Mouse (Mus musculus) midbrain, postnatal 0 days (tissue): Measurements from ENCODE around the gene Dnajc16. TPM values are rescaled to one million over a fixed set of nuclear protein-coding genes. Genes with fewer than 3 reads are reported as not detected.

Experiments used
- ATAC-seq: fragments of 200-750 bp; cut with Nextera tagmentation; 2 replicates; pipeline ENCODE4 v1.8.0; 2017; ENCODE audit warnings: moderate number of reproducible peaks, mild to moderate bottlenecking, moderate TSS enrichment, moderate library complexity; ENCODE audit not compliant: low FRiP score
- DNase-seq: peaks from one replicate; pipeline ENCODE4 v3.0.0-alpha.2; 2015; ENCODE audit warnings: low spot score
- H3K27ac ChIP-seq: fragments of 300-500 bp; sonication (generic); 2 replicates; pipeline ENCODE4 v1.5.1; 2014; ENCODE audit warnings: low read depth, mild to moderate bottlenecking, low read length, mixed read lengths
- H3K27me3 ChIP-seq: fragments of 300-500 bp; sonication (generic); 2 replicates; pipeline ENCODE4 v1.6.1; 2014; ENCODE audit warnings: low read length, control low read depth, mixed read lengths; ENCODE audit not compliant: insufficient read depth
- H3K36me3 ChIP-seq: fragments of 300-500 bp; sonication (generic); 2 replicates; pipeline ENCODE4 v1.6.1; 2014; ENCODE audit warnings: low read length, control low read depth, mixed read lengths; ENCODE audit not compliant: insufficient read depth
- H3K4me1 ChIP-seq: fragments of 300-500 bp; sonication (generic); 2 replicates; pipeline ENCODE4 v1.6.1; 2014; ENCODE audit warnings: mild to moderate bottlenecking, control low read depth, antibody characterized with exemption, low read length, mixed read lengths; ENCODE audit not compliant: insufficient read depth
- H3K4me2 ChIP-seq: fragments of 300-500 bp; sonication (generic); 2 replicates; pipeline ENCODE4 v1.6.1; 2014; ENCODE audit warnings: low read depth, mild to moderate bottlenecking, low read length, mixed read lengths; ENCODE audit not compliant: poor library complexity, severe bottlenecking
- H3K4me3 ChIP-seq: fragments of 300-500 bp; sonication (generic); 2 replicates; pipeline ENCODE4 v1.5.1; 2014; ENCODE audit warnings: low read depth, mild to moderate bottlenecking, low read length, moderate library complexity
- H3K9ac ChIP-seq: fragments of 300-500 bp; sonication (generic); replicated peaks from 2 replicates; pipeline ENCODE4 v1.6.1; 2014; ENCODE audit warnings: mild to moderate bottlenecking, low read length, moderate library complexity, mixed read lengths; ENCODE audit not compliant: poor library complexity, severe bottlenecking
- H3K9me3 ChIP-seq: fragments of 300-500 bp; sonication (generic); 2 replicates; pipeline ENCODE4 v1.6.1; 2016; ENCODE audit warnings: low read length, control low read depth
- CTCF ChIP-seq: IDR thresholded peaks from 2 replicates; pipeline ENCODE4 v1.5.1; 2016; ENCODE audit warnings: antibody characterized with exemption, mild to moderate bottlenecking
- WGBS: fragments of 180-500 bp; shearing (Covaris S2); extraction: QIAGEN DNeasy Blood & Tissue Kit; methylation state at CpG from one replicate; pipeline ENCODE4 v1.1.7; 2014; 5-methylcytosine and 5-hydroxymethylcytosine counted together
- polyA plus RNA-seq: library from polyadenylated mRNA; unstranded; fragments of >200 nt; fragmentation: Nextera tagmentation; extraction: Ambion mirVana; gene quantifications from 2 replicates; pipeline ENCODE4 v1.2.1, GENCODE M21; 2015
- total RNA-seq: library from RNA; depleted of rRNA; stranded (reverse); fragments of >200 nt; gene quantifications from 2 replicates; pipeline ENCODE4 v1.2.3, GENCODE M21; 2014

Gene Dnajc16
- total and polyA plus RNA-seq, 2 experiments from 2014 or later: 7.2 to 18.2 TPM

DNA sequence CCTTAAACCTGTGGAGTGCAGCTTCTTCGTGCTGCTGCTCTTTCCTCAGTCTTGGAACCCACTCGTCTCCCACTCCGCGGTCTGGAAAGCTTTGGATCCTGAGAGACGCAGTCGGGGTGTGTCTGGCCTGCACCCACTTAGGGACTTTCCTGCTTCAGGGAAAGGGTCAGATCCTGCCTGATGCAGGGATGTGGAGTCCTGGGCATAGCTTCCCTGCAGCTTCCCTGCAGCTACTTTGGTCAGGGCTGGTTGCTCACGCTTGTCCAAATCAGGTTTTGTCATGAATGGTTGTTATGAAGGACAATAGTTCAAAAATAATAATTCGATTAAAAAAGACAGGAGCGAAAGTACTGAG, 55.5 kb downstream of the Dnajc16 start:
- no peak overlapping the region for H3K27ac ChIP-seq
- WGBS: 24% methylated on average over 9 of the region's 9 CpGs
- no peaks in the 10 kb centered on the region for H3K27me3 ChIP-seq
- ATAC-seq (no peak), DNase-seq (no peak)
- TF ChIP-seq CTCF: no peak
- H3K9me3 ChIP-seq: no peaks in the 10 kb centered on the region
- H3K9ac ChIP-seq: peak overlapping the region; percentile 40; the same call in 1 of the 2 replicates
- peak overlapping the region; percentile 35 for H3K4me3 ChIP-seq
- H3K4me1 ChIP-seq: no peaks in the 10 kb centered on the region
- peak overlapping the region; percentile 57 for H3K4me2 ChIP-seq
- no peaks in the 10 kb centered on the region for H3K36me3 ChIP-seq

DNA sequence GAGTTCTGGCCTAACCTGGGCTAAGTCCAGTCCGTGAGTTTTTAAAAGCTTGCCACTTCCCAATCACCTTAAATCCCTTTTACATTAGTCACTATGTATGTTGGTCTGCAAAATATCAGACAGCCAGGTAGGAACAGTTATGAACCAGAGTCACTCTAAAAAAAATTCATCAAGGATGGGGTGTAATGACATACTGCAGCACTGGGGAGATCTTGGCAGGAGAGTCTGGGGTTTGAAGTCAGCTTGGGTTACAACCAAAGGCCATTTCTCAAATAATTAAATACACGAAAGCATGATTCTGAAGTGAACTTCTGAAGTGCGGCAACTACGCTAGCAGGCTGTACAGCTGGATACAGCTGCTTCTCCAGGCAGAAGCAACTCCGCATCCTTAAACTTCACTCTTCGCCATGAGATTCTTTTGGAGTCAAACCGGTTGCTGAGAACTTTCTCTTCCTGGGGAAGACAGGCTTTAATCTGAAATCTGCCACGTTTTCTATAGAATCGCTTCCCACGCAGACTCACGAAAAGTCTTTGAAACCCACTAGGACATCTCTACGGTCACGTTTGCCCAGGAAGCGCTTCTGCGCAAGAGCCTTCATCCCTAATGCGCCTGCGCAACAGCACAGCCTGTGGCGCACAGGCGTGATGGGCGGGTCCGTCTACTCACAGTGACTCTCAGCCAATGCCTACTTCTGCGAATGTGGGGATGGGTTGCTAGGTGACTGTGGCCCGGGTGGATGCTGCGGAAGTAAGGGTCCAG, 56.1 kb downstream of the Dnajc16 start:
- peak overlapping the region; percentile 35 for H3K4me3 ChIP-seq
- peak; percentile 86 for ATAC-seq
- H3K9me3 ChIP-seq: no peaks in the 10 kb centered on the region
- peak; percentile 98 for DNase-seq
- H3K36me3 ChIP-seq: no peaks in the 10 kb centered on the region
- no peak overlapping the region for H3K27ac ChIP-seq
- H3K4me1 ChIP-seq: no peaks in the 10 kb centered on the region
- peak overlapping the region; percentile 40; the same call in 1 of the 2 replicates for H3K9ac ChIP-seq
- no peaks in the 10 kb centered on the region for H3K27me3 ChIP-seq
- peak overlapping the region; percentile 57 for H3K4me2 ChIP-seq
- 7% methylated on average over 24 of the region's 24 CpGs for WGBS
- no peak for TF ChIP-seq CTCF

DNA sequence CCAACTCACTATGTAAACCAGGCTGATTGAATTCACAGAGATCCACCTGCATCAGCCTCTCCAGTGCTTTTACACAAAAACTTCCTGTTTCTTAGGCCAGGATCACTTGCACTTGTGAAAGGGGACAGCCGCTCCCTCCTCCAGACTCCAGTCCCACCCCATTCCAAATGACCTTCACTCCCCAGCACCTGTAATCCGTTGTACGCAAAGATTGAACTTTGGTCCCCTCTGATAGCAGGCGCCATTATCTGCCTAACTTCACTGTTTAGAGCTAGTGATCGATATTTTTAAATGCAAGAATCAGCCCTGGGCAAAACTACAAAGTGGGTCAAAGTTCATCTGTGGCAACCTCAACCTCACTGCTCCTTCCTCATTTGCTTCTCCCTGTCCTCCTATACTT, 59.0 kb downstream of the Dnajc16 start:
- H3K27me3 ChIP-seq: no peaks in the 10 kb centered on the region
- no peak for ATAC-seq
- 79% methylated on average over 5 of the region's 5 CpGs for WGBS

DNA sequence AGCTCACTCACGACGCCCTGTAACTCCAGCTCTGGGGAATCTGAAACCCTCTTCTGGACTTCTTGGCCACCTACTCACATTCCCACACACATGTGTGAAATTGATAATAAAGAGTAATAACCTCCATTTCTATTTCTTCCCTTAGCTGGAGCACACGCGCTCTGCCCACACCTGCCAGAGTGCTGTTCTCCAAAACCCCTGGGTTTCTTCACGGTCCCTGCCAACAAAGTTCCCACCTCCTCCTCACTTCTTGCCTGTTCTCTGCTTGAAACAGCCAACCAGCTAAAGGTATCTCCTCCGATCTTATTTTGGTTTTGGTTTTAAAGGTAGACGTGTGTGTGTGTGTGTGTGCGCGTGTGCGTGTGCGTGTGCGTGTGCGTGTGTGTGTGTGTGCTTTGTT, 60.3 kb downstream of the Dnajc16 start:
- Histone ChIP-seq H3K27ac (no peak overlapping the region), H3K36me3 (no peaks in the 10 kb centered on the region), H3K9ac (no peak overlapping the region), H3K4me1 (no peaks in the 10 kb centered on the region), H3K4me3 (no peak overlapping the region), H3K27me3 (no peaks in the 10 kb centered on the region), H3K4me2 (no peak overlapping the region), H3K9me3 (no peaks in the 10 kb centered on the region)
- DNase-seq (no peak), ATAC-seq (no peak)
- TF ChIP-seq CTCF: no peak
- WGBS: 90% methylated on average over 13 of the region's 13 CpGs

More for the DNA sequence above, 59.0 kb downstream of the Dnajc16 start:
- Histone ChIP-seq H3K9me3 (no peaks in the 10 kb centered on the region), H3K4me1 (no peaks in the 10 kb centered on the region), H3K36me3 (no peaks in the 10 kb centered on the region), H3K4me3 (no peak overlapping the region), H3K9ac (no peak overlapping the region), H3K4me2 (no peak overlapping the region), H3K27ac (no peak overlapping the region)
- DNase-seq: no peak
- TF ChIP-seq CTCF: no peak

DNA sequence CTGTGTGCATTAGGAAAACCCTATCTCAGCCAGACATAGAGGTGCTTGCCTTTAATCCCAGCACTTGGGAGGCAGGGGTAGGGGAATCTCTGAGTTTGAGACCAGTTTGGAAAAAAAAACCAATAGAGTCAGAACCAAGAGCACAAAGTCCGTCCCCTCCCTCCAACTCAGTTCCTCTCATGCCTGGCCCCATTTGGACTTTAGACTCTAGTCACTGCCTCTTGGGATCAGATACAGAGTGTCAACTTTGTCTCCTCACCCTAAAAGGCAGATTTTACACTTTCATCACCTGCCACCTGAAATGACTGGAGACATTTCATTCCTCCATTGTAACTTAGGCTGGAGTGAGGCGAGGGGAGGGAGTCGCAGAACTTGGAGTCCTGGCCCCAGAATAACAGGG, 61.5 kb downstream of the Dnajc16 start:
- Histone ChIP-seq H3K27ac (no peak overlapping the region), H3K9ac (no peak overlapping the region), H3K4me1 (no peaks in the 10 kb centered on the region), H3K9me3 (no peaks in the 10 kb centered on the region), H3K4me2 (no peak overlapping the region), H3K36me3 (no peaks in the 10 kb centered on the region), H3K4me3 (no peak overlapping the region), H3K27me3 (no peaks in the 10 kb centered on the region)
- ATAC-seq (no peak), DNase-seq (no peak)
- WGBS: 86% methylated on average over 3 of the region's 3 CpGs
- no peak for TF ChIP-seq CTCF

DNA sequence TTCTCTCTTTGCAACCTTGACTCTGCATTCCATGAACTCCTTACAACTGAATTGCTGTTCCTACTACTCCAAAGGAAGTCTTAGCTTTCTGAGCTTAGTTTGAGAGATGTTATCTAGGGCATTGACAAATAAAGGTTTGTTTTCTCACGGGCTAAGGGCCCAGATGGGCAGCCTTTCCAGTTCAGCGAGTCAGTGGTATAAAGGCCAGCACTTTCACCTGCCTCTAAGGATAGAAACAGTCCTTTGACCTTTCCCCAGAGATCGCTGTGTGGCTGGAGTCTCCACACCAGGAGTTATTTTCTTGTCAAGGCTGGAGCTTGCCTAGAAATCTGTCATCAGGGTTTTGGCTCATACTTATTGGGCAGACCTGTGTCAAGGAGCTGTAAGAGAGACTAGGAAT, 65.0 kb downstream of the Dnajc16 start:
- no peak for TF ChIP-seq CTCF
- H3K4me1 ChIP-seq: peaks cover 12% of the 10 kb centered on the region; the same call in 1 of the 2 replicates
- ATAC-seq: no peak
- no peak overlapping the region for H3K4me3 ChIP-seq
- H3K27me3 ChIP-seq: no peaks in the 10 kb centered on the region
- no peak overlapping the region for H3K4me2 ChIP-seq
- H3K36me3 ChIP-seq: no peaks in the 10 kb centered on the region
- no peak for DNase-seq
- no peaks in the 10 kb centered on the region for H3K9me3 ChIP-seq
- H3K27ac ChIP-seq: no peak overlapping the region
- 59% methylated on average over 3 of the region's 3 CpGs for WGBS
- no peak overlapping the region for H3K9ac ChIP-seq
